Mouse (Mus musculus) bone marrow, adult 2 months (tissue): ENCODE data around the gene Marcksl1.

ENCODE experiments used
- CTCF ChIP-seq: fragments of 200-500 bp; IDR thresholded peaks from 2 replicates; pipeline ENCODE4 v1.5.1; 2011; ENCODE audit warnings: low read length, control low read depth; ENCODE audit not compliant: control insufficient read depth, insufficient read depth
- POLR2A ChIP-seq: fragments of 200-500 bp; IDR thresholded peaks from 2 replicates; pipeline ENCODE4 v1.6.1; 2011; ENCODE audit warnings: low read depth, mild to moderate bottlenecking, control low read depth, low read length, borderline replicate concordance; ENCODE audit not compliant: control insufficient read depth

GRCm38 (mm10) chr4:129502327-129502888 lies 11.0 kb upstream of the Marcksl1 start:
- TF ChIP-seq POLR2A (no peak), CTCF (no peak)
